Mouse (Mus musculus) hindbrain, embryonic 12.5 days (tissue): ENCODE measurements around the gene Tnrc18. TPM values are rescaled to one million over a fixed set of nuclear protein-coding genes. Genes with fewer than 3 reads are reported as not detected.

ENCODE experiments used
- ATAC-seq: fragments of 200-750 bp; cut with Nextera tagmentation; 2 replicates; pipeline ENCODE4 v1.8.0; 2017; ENCODE audit warnings: moderate TSS enrichment; ENCODE audit not compliant: low FRiP score
- H3K27ac ChIP-seq: fragments of 300-500 bp; sonication (generic); 2 replicates; pipeline ENCODE4 v1.5.1; 2016; ENCODE audit warnings: mild to moderate bottlenecking
- H3K27me3 ChIP-seq: fragments of 300-500 bp; sonication (generic); 2 replicates; pipeline ENCODE4 v1.6.1; 2016; ENCODE audit warnings: mild to moderate bottlenecking
- H3K36me3 ChIP-seq: fragments of 300-500 bp; sonication (generic); 2 replicates; pipeline ENCODE4 v1.6.1; 2016; ENCODE audit warnings: mild to moderate bottlenecking
- H3K4me1 ChIP-seq: fragments of 300-500 bp; sonication (generic); 2 replicates; pipeline ENCODE4 v1.6.1; 2016
- H3K4me2 ChIP-seq: fragments of 300-500 bp; sonication (generic); replicated peaks from 2 replicates; pipeline ENCODE4 v1.6.1; 2016; ENCODE audit warnings: mild to moderate bottlenecking
- H3K4me3 ChIP-seq: fragments of 300-500 bp; sonication (generic); 2 replicates; pipeline ENCODE4 v1.5.1; 2016; ENCODE audit warnings: mild to moderate bottlenecking
- H3K9ac ChIP-seq: fragments of 300-500 bp; sonication (generic); 2 replicates; pipeline ENCODE4 v1.6.1; 2016; ENCODE audit warnings: mild to moderate bottlenecking, moderate library complexity
- H3K9me3 ChIP-seq: fragments of 300-500 bp; sonication (generic); replicated peaks from 2 replicates; pipeline ENCODE4 v1.6.1; 2016; ENCODE audit warnings: mild to moderate bottlenecking
- WGBS: fragments of 180-500 bp; shearing (Covaris S2); methylation state at CpG from one replicate; pipeline ENCODE4 v1.1.7; 2016; 5-methylcytosine and 5-hydroxymethylcytosine counted together
- polyA plus RNA-seq: library from polyadenylated mRNA; unstranded; fragments of >200 nt; fragmentation: Nextera tagmentation; extraction: Ambion mirVana; gene quantifications from 2 replicates; pipeline ENCODE4 v1.2.1, GENCODE M21; 2016

Gene Tnrc18
- polyA plus RNA-seq, 1 experiment from 2014 or later = 72.8 TPM

GRCm38 (mm10) chr5:142812976-142813721 lies 4.3 kb downstream of the Tnrc18 start:
- H3K4me3 ChIP-seq = peak overlapping the region; percentile 85
- under 1% methylated on average over 18 of the region's 18 CpGs for WGBS
- peaks cover 43% of the 10 kb centered on the region for H3K4me1 ChIP-seq
- peak overlapping the region; percentile 100 for H3K27ac ChIP-seq
- no peaks in the 10 kb centered on the region for H3K9me3 ChIP-seq
- H3K9ac ChIP-seq = peak overlapping the region; percentile 100
- no peaks in the 10 kb centered on the region for H3K27me3 ChIP-seq
- peaks cover 22% of the 10 kb centered on the region for H3K36me3 ChIP-seq
- H3K4me2 ChIP-seq = peak overlapping the region; percentile 94
- no peak for ATAC-seq

GRCm38 (mm10) chr5:142812621-142812975 lies 4.9 kb downstream of the Tnrc18 start:
- WGBS = 4% methylated on average over 8 of the region's 8 CpGs
- ATAC-seq = no peak
- H3K9me3 ChIP-seq = no peaks in the 10 kb centered on the region
- H3K27ac ChIP-seq = peak overlapping the region; percentile 100
- peak overlapping the region; percentile 94 for H3K4me2 ChIP-seq
- peak overlapping the region; percentile 100 for H3K9ac ChIP-seq
- no peaks in the 10 kb centered on the region for H3K27me3 ChIP-seq
- peak overlapping the region; percentile 85 for H3K4me3 ChIP-seq
- peaks cover 28% of the 10 kb centered on the region for H3K36me3 ChIP-seq
- H3K4me1 ChIP-seq = peaks cover 43% of the 10 kb centered on the region

GRCm38 (mm10) chr5:142811870-142812443 lies 5.5 kb downstream of the Tnrc18 start:
- Histone ChIP-seq H3K4me1 (peaks cover 43% of the 10 kb centered on the region), H3K9me3 (no peaks in the 10 kb centered on the region), H3K9ac (peak overlapping the region; percentile 100), H3K27me3 (no peaks in the 10 kb centered on the region), H3K36me3 (peaks cover 33% of the 10 kb centered on the region), H3K4me3 (peak overlapping the region; percentile 85), H3K4me2 (peak overlapping the region; percentile 94), H3K27ac (peak overlapping the region; percentile 100)
- 29% methylated on average over 8 of the region's 8 CpGs for WGBS
- no peak for ATAC-seq

DNA sequence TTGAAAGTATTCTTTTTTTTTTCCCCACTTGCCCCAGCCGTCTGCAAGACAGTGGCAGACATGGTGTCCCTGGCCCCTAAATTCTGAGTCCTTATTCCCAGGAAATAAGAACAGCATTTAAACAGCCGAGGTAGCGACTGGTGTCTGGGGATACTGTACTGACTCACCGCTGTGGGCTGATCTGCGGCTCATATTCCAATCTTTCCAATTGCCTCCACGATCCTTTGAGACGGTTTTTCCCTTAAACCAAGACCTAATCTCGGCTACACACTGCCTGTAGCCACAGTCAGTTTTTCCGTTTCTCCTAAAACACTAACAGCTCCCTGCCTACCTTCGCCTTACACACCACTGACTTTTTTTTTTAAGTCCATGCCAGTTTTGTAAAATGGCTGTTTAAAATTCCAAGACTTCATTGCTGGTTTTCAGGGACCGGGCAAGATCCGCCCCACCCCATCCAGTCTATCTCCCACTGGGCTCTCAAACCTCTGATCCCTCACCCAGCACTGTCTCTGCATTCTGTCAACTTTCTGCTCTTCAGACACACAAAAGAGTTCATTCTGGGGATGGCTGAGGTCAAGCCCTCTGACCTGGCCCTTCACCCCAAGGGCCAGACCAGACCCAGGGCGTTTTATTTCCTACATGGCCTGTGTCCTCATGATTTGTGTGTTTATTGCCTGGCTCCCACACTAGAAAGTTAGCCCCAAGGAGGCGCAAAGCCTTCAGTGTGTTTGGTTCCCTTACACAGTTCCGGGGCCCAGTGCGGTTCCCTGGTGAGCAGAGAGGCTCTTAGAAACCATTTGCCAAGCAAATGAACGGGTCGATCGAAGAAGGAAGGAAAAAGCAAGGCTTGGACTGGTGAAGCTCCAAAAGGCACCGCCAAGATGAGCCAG lies 6.5 kb downstream of the Tnrc18 start:
- Histone ChIP-seq H3K4me2 (peak overlapping the region; percentile 94), H3K9ac (peak overlapping the region; percentile 100), H3K27me3 (no peaks in the 10 kb centered on the region), H3K36me3 (peaks cover 37% of the 10 kb centered on the region), H3K9me3 (no peaks in the 10 kb centered on the region), H3K4me3 (peak overlapping the region; percentile 85), H3K27ac (peak overlapping the region; percentile 100; the same call in 1 of the 2 replicates), H3K4me1 (peaks cover 46% of the 10 kb centered on the region)
- ATAC-seq = no peak
- 17% methylated on average over 20 of the region's 20 CpGs for WGBS

DNA sequence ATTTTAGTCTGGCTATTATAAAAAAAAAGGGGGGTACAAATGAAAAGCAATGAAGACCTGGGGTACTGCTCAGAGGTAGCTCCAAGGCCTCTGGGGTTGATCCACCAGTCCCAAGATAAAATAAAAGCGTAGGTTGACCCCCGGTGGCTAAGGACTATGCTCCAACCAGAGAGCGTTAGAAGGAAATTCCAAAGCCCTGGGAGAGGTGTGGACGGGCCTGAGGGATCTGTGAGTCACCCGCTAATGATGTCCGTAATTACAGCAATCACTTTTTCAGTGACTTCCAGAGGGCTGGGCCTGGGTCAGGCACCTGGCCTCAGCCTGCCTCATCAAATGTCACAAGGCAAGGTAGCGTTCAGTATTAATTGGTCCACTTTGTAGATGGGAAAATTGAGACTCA lies 9.8 kb downstream of the Tnrc18 start:
- ATAC-seq = no peak
- H3K9me3 ChIP-seq = no peaks in the 10 kb centered on the region

GRCm38 (mm10) chr5:142803746-142804145 lies 13.7 kb downstream of the Tnrc18 start:
- H3K4me3 ChIP-seq = no peak overlapping the region
- whole genome bisulfite sequencing = 80% methylated on average over 1 of the region's 1 CpGs
- ATAC-seq = no peak
- peaks cover 62% of the 10 kb centered on the region for H3K4me1 ChIP-seq
- H3K27me3 ChIP-seq = no peaks in the 10 kb centered on the region
- H3K27ac ChIP-seq = no peak overlapping the region
- no peak overlapping the region for H3K9ac ChIP-seq
- peaks cover 22% of the 10 kb centered on the region for H3K36me3 ChIP-seq
- no peak overlapping the region for H3K4me2 ChIP-seq
- no peaks in the 10 kb centered on the region for H3K9me3 ChIP-seq

More for the DNA sequence above, 9.8 kb downstream of the Tnrc18 start:
- Histone ChIP-seq H3K9ac (no peak overlapping the region), H3K27ac (no peak overlapping the region), H3K4me1 (peaks cover 64% of the 10 kb centered on the region), H3K4me3 (no peak overlapping the region), H3K36me3 (peaks cover 37% of the 10 kb centered on the region), H3K4me2 (no peak overlapping the region), H3K27me3 (no peaks in the 10 kb centered on the region)
- 86% methylated on average over 7 of the region's 7 CpGs for WGBS

DNA sequence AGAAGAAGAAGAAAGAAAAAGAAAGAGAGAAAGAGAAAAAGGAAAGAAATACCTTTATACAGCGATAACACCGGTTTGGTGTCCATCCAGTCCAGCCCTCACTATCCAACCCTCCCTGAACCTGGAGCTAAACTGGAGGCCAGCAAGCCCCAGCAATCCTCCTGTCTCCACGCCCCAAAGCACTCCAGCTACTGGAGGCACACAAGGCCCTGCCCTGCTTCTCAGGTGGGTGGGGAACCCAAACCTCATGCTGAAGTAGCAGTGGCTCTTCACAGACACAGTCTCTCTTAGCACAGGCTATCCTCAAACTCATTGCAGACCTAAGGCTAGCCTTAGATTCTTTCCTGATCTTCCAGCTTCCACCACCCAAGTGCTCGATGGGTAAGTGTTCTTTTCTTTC lies 14.6 kb downstream of the Tnrc18 start:
- Histone ChIP-seq H3K4me3 (no peak overlapping the region), H3K36me3 (peaks cover 17% of the 10 kb centered on the region), H3K27ac (no peak overlapping the region), H3K9ac (no peak overlapping the region), H3K9me3 (no peaks in the 10 kb centered on the region), H3K27me3 (no peaks in the 10 kb centered on the region), H3K4me1 (peaks cover 67% of the 10 kb centered on the region), H3K4me2 (no peak overlapping the region)
- no peak for ATAC-seq
- WGBS = 86% methylated on average over 4 of the region's 4 CpGs

GRCm38 (mm10) chr5:142801977-142802376 lies 15.5 kb downstream of the Tnrc18 start:
- Histone ChIP-seq H3K27ac (no peak overlapping the region), H3K27me3 (no peaks in the 10 kb centered on the region), H3K36me3 (peaks cover 12% of the 10 kb centered on the region), H3K4me2 (peak overlapping the region; percentile 11; the same call in 1 of the 2 replicates), H3K9ac (no peak overlapping the region), H3K9me3 (no peaks in the 10 kb centered on the region), H3K4me3 (no peak overlapping the region), H3K4me1 (peaks cover 74% of the 10 kb centered on the region)
- 51% methylated on average over 2 of the region's 2 CpGs for WGBS
- no peak for ATAC-seq

GRCm38 (mm10) chr5:142800656-142801055 lies 16.8 kb downstream of the Tnrc18 start:
- Histone ChIP-seq H3K9ac (no peak overlapping the region), H3K27ac (no peak overlapping the region), H3K9me3 (no peaks in the 10 kb centered on the region), H3K36me3 (peaks cover 8% of the 10 kb centered on the region), H3K4me1 (peaks cover 75% of the 10 kb centered on the region), H3K4me3 (no peak overlapping the region), H3K27me3 (no peaks in the 10 kb centered on the region), H3K4me2 (no peak overlapping the region)
- ATAC-seq = no peak
- 23% methylated on average over 6 of the region's 6 CpGs for WGBS

GRCm38 (mm10) chr5:142800198-142800597 lies 17.3 kb downstream of the Tnrc18 start:
- Histone ChIP-seq H3K27ac (no peak overlapping the region), H3K9me3 (no peaks in the 10 kb centered on the region), H3K27me3 (no peaks in the 10 kb centered on the region), H3K4me2 (no peak overlapping the region), H3K4me1 (peaks cover 75% of the 10 kb centered on the region), H3K4me3 (no peak overlapping the region), H3K9ac (no peak overlapping the region), H3K36me3 (peaks cover 8% of the 10 kb centered on the region)
- no peak for ATAC-seq
- 32% methylated on average over 8 of the region's 8 CpGs for WGBS

GRCm38 (mm10) chr5:142799259-142799658 lies 18.2 kb downstream of the Tnrc18 start:
- Histone ChIP-seq H3K9ac (no peak overlapping the region), H3K4me3 (no peak overlapping the region), H3K9me3 (no peaks in the 10 kb centered on the region), H3K27me3 (no peaks in the 10 kb centered on the region), H3K27ac (no peak overlapping the region), H3K4me1 (peaks cover 72% of the 10 kb centered on the region), H3K36me3 (peaks cover 15% of the 10 kb centered on the region), H3K4me2 (no peak overlapping the region)
- ATAC-seq = no peak
- 72% methylated on average over 4 of the region's 4 CpGs for WGBS

DNA sequence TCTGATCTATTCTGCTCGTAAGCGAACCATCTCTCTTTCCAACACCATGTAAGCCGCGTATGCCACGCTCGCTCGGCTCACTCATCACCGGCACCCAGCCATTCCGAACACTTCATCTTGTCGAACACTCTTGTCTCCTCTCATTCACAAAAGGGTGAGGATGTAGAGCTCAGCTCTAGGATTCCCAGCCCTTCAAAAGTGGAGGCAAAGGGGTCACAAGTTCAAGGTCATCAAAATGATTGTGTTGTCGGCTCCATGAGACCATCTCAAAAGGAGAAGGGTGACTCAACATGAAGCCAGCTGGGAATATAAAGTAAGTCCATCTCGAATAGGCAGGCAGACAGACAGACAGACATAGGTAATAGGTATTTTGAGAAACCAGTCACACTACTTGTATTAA lies 19.3 kb downstream of the Tnrc18 start:
- Histone ChIP-seq H3K9ac (no peak overlapping the region), H3K27ac (no peak overlapping the region), H3K4me3 (no peak overlapping the region), H3K4me1 (peaks cover 72% of the 10 kb centered on the region), H3K36me3 (peaks cover 16% of the 10 kb centered on the region), H3K27me3 (no peaks in the 10 kb centered on the region), H3K9me3 (no peaks in the 10 kb centered on the region), H3K4me2 (no peak overlapping the region)
- WGBS = 83% methylated on average over 12 of the region's 12 CpGs
- no peak for ATAC-seq
